Mouse (Mus musculus) retina, embryonic 14.5 days (tissue): ENCODE measurements around the gene Sccpdh.

Experiments
- DNase-seq: peaks from one replicate; pipeline ENCODE4 v3.0.0-alpha.2; 2015; ENCODE audit warnings: low spot score

The Sccpdh gene

DNA sequence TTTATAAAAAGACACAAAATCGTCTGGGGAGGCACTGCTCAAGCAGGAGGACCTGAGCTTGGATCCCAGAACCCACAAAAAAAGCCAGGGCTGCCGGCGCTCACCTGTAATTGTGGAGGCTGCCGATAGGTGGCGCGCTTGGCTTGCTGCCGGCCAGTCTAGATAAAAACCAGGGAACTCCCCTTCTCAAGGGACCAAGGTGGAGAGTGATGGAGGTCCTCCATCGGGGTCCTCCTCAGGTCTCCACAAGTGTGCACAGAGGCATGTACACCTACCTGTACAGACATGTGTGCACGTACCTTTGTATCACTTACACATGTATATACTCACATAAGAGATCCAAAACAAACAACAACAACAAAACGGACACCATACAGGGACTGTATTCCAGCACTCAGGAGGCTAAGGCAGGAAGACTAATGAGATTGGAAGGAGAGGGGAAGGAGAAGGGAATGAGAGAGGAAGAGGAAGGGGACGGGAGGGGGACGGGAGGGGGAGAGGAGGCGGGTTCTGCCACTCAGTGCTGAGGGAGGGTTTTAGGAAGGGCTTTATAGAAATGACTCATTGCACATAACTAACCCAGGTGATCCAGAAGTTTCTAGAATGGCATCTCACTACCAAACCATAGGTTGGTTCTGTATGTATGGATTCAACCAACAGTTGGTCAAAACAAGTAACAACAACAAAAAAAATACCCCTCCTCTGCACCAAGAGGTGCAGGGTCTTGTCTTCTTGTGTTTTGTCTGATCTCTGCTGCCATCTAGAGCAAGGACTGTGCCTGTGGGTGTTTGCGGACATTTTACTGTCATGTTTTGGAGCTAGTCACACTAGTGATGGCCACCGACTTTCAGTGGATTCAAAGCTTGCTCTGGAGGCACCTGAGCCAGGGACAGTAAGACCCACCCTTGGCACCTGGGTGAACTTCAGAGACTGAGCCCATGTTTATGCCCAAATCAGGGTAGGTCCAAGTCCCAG is 66.8 kb downstream of the Sccpdh start:
- DNase-seq = peak; percentile 65

DNA sequence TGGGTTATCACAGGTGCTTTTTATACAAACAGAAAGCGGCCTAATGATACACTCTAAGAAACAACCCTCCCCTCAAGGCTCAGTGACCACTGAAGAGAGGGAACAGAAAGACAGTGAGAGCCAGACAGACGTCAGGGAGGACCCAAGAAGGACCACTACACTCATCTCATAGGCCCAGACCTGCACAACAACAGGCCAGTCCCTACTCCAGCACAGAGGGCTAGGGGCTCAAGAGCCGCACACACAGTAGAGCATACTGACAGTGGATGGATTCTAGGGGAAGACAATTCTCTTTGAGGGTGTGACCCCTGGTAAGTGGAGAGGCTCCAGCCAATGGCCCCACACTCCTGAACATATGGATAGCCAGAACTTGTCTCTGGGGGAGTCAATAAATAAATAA is 68.5 kb downstream of the Sccpdh start:
- DNase-seq = no peak
